Mouse (Mus musculus): ENCODE results near the gene Sh2b1. TPM values are rescaled to one million over a fixed set of nuclear protein-coding genes. Genes with fewer than 3 reads are reported as not detected.
A peak's percentile ranks its signal among the peaks of the same experiment; 100 is the strongest.

Gene Sh2b1
- polyA plus RNA-seq, 1 experiment from 2014 or later: 60.4 TPM

DNA sequence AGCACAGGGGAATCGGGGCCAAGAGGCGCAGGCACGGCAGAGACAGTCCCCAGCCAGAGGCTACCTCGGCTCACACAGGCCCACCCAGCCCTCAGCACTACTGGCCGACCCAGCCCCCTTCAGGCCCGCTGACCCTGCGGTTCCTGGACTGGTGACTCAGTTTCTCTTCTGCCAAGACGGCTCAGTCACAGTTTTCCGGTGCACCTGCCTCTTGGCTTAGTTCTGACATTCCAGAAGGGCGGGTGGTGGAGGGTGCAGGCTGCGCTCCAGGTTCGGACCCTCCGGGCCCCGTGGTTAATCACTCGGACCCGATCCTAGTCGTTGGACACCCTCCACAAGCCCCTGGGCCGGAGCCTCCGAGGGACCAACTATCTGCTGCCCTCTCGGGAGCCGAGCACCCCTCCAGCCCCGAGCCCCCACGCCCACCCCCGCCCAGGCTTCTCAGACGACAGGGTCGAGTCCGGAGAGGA is 703 bp downstream of the Sh2b1 start:
- under 1% methylated on average over 27 of the region's 27 CpGs for WGBS
- H3K4me3 ChIP-seq (replicated peaks): peak overlapping the region; percentile 89
- 0 out of 2 replicates have a peak, but pooled peaks have one; percentile 29 for ATAC-seq (ENCODE audit: insufficient number of reproducible peaks, low FRiP score, low TSS enrichment, low read depth)

DNA sequence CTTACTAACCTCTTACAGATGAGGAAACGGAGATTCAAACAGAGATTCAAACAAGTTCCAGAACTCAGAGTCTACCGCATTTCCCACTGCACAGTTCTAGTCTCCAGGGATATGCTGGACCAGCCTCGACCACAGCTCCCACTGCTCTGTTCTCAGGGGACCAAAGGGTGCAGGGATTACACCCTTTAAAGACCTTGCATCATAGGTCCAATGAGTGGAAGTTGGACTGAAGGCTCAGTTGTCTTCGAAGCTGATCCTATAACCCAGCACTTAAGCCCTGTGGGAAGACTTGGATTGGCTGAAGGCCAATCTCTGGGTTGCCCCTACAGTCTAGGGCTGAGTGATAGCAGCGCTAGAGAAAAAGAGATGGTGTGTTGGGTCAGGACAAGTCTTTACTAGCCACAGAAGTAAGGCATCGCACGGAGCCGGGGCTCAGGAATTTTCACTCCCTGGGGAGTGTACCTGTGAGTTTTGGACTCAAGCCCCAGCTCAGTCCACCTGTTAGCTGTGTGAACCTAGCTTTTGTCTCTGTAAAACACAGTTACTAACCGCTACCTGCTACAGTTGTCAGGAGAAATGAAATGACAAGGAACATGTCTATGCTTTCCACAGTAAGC is 1.6 kb downstream of the Sh2b1 start:
- H3K9me3 ChIP-seq (replicated peaks): no peaks in the 10 kb centered on the region
- H3K4me1 ChIP-seq: peaks cover 28% of the 10 kb centered on the region
- H3K9ac ChIP-seq: no peak overlapping the region; the same call in 1 of the 2 replicates
- ATAC-seq (ENCODE audit: insufficient number of reproducible peaks, low FRiP score, low TSS enrichment, low read depth): no peak
- no peak overlapping the region for H3K27ac ChIP-seq (replicated peaks)
- H3K4me3 ChIP-seq (replicated peaks): peak overlapping the region; percentile 89
- peaks cover 41% of the 10 kb centered on the region for H3K36me3 ChIP-seq
- no peaks in the 10 kb centered on the region for H3K27me3 ChIP-seq
- WGBS: 64% methylated on average over 9 of the region's 9 CpGs
- peak overlapping the region; percentile 71 for H3K4me2 ChIP-seq (replicated peaks)

More for the DNA sequence above, 703 bp downstream of the Sh2b1 start:
- peak overlapping the region; percentile 95 for H3K27ac ChIP-seq (replicated peaks)
- H3K27me3 ChIP-seq: no peaks in the 10 kb centered on the region
- peak overlapping the region; percentile 98 for H3K9ac ChIP-seq
- peak overlapping the region; percentile 71 for H3K4me2 ChIP-seq (replicated peaks)
- H3K36me3 ChIP-seq: peaks cover 32% of the 10 kb centered on the region
- H3K9me3 ChIP-seq (replicated peaks): no peaks in the 10 kb centered on the region
- peaks cover 28% of the 10 kb centered on the region for H3K4me1 ChIP-seq

DNA sequence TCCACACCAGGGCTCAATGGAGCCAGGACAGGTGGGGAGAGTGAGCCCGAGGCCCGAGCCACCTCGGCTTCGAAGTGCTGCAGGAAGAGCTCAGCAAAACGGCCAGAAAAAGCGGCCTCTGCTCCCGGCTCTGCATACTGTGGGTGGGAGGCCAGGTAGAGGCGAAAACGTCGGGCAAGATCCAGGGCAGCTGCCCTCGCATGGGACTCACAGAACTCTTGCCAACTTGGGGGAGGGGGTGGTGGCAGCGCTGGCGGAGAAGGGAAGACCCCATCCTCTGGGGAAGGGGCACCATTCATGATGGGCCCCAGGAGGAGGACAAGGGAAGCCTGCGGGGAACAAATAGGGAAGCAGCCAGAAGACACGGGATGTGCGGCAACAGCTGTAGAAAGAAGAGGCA is 2.5 kb downstream of the Sh2b1 start:
- no peak for ATAC-seq (ENCODE audit: insufficient number of reproducible peaks, low FRiP score, low TSS enrichment, low read depth)
- no peak overlapping the region for H3K4me2 ChIP-seq (replicated peaks)

DNA sequence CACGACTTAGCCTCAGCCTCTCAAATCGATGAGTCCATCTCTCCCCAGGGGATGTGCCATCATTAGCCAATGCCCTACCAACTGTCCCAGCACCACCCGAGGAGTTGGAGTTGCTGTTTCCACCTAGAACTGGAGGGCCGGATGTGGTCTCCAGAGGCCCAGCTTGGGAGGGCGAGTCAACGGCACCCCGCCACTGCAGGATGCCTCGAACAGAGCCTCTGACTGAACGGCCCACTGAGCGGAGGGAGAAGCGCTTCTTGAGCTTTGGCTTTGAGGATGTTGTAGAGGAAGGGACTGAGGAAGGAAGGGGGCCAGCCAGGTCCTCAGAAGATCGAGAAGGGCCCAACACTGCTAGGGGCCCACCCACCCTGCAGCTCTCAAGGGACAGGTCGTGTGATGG is 2.9 kb downstream of the Sh2b1 start:
- H3K9ac ChIP-seq: no peak overlapping the region
- H3K36me3 ChIP-seq: peaks cover 54% of the 10 kb centered on the region
- H3K4me1 ChIP-seq: peaks cover 28% of the 10 kb centered on the region
- no peaks in the 10 kb centered on the region for H3K27me3 ChIP-seq
- H3K4me3 ChIP-seq (replicated peaks): no peak overlapping the region
- no peak overlapping the region for H3K27ac ChIP-seq (replicated peaks)
- 84% methylated on average over 13 of the region's 13 CpGs for WGBS
- no peak for ATAC-seq (ENCODE audit: insufficient number of reproducible peaks, low FRiP score, low TSS enrichment, low read depth)
- H3K9me3 ChIP-seq (replicated peaks): no peaks in the 10 kb centered on the region
- no peak overlapping the region for H3K4me2 ChIP-seq (replicated peaks)

More for the DNA sequence above, 2.5 kb downstream of the Sh2b1 start:
- H3K36me3 ChIP-seq: peaks cover 50% of the 10 kb centered on the region
- no peaks in the 10 kb centered on the region for H3K27me3 ChIP-seq
- no peak overlapping the region for H3K4me3 ChIP-seq (replicated peaks)
- H3K9me3 ChIP-seq (replicated peaks): no peaks in the 10 kb centered on the region
- no peak overlapping the region for H3K9ac ChIP-seq
- peaks cover 28% of the 10 kb centered on the region for H3K4me1 ChIP-seq
- 92% methylated on average over 16 of the region's 16 CpGs for WGBS
- H3K27ac ChIP-seq (replicated peaks): no peak overlapping the region

DNA sequence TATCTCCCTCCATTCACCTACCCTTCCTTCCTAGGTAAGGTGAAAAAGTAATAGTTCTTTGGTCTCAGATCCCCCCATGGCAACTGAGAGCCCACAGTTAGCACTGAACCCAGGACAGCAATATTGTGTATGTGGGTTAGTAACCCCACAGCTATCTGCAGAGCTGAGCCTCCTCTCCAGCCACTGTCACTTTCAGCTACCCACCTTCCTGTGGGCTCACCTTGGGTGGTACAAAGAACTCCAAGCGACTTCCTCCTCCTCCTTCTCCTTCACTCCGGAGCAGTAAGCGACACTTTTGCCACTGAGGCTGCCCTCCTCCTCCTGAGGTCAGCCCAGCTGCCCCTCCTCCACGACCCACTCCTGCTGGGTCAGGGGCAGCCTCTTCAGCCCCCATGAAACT is 3.4 kb downstream of the Sh2b1 start:
- Histone ChIP-seq H3K27me3 (no peaks in the 10 kb centered on the region), H3K4me2 (replicated peaks) (no peak overlapping the region), H3K4me3 (replicated peaks) (no peak overlapping the region), H3K36me3 (peaks cover 59% of the 10 kb centered on the region), H3K9me3 (replicated peaks) (no peaks in the 10 kb centered on the region), H3K4me1 (peaks cover 29% of the 10 kb centered on the region), H3K9ac (no peak overlapping the region), H3K27ac (replicated peaks) (no peak overlapping the region)
- ATAC-seq (ENCODE audit: insufficient number of reproducible peaks, low FRiP score, low TSS enrichment, low read depth): no peak
- 82% methylated on average over 4 of the region's 4 CpGs for WGBS

DNA sequence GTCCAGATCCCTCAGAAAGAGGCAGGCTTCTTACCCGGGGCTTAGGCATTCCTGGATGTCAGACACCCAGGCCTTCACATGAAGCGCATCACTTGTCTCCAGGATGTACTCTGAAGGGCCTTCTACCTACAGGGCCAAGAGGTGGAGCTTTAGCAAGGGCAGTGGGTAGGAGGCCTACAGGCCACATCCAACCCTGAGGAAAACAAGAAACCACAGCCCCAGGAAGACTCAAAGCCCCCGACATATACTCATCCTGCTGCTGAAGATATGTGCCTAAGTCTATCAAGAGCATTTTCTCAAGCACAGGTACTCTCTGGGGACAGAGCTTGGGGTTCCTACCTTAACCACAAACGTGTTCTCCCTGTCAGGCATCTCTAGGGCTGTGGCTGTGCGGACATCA is 3.9 kb downstream of the Sh2b1 start:
- Histone ChIP-seq H3K4me3 (replicated peaks) (no peak overlapping the region), H3K9me3 (replicated peaks) (no peaks in the 10 kb centered on the region), H3K9ac (no peak overlapping the region), H3K4me1 (peaks cover 32% of the 10 kb centered on the region), H3K27me3 (no peaks in the 10 kb centered on the region), H3K4me2 (replicated peaks) (no peak overlapping the region), H3K27ac (replicated peaks) (no peak overlapping the region), H3K36me3 (peaks cover 64% of the 10 kb centered on the region)
- 93% methylated on average over 5 of the region's 5 CpGs for WGBS
- no peak for ATAC-seq (ENCODE audit: insufficient number of reproducible peaks, low FRiP score, low TSS enrichment, low read depth)

DNA sequence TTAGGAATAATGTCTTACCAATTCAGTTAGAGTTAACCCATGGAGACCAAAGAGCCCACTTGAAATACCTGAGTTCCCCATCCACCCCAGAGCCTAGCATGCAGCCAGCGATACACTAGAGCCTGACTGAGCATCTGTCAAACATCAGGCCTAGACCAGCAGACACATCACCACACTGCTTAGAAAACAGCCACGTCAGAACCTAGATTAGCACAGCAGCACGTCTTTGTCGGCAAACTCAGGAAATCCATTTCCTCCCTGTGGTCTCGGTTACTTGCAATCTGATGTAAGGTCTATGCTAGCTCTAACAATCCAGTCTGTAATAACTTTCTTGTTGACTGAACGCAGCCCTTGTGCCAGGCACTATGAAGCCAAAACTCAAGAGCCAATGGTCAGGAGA is 5.1 kb downstream of the Sh2b1 start:
- no peak overlapping the region for H3K27ac ChIP-seq (replicated peaks)
- no peak overlapping the region for H3K4me2 ChIP-seq (replicated peaks)
- H3K4me1 ChIP-seq: peaks cover 34% of the 10 kb centered on the region
- no peak for ATAC-seq (ENCODE audit: insufficient number of reproducible peaks, low FRiP score, low TSS enrichment, low read depth)
- 66% methylated on average over 6 of the region's 6 CpGs for WGBS
- peaks cover 64% of the 10 kb centered on the region for H3K36me3 ChIP-seq
- H3K27me3 ChIP-seq: no peaks in the 10 kb centered on the region
- H3K9me3 ChIP-seq (replicated peaks): no peaks in the 10 kb centered on the region
- no peak overlapping the region for H3K4me3 ChIP-seq (replicated peaks)
- no peak overlapping the region for H3K9ac ChIP-seq

DNA sequence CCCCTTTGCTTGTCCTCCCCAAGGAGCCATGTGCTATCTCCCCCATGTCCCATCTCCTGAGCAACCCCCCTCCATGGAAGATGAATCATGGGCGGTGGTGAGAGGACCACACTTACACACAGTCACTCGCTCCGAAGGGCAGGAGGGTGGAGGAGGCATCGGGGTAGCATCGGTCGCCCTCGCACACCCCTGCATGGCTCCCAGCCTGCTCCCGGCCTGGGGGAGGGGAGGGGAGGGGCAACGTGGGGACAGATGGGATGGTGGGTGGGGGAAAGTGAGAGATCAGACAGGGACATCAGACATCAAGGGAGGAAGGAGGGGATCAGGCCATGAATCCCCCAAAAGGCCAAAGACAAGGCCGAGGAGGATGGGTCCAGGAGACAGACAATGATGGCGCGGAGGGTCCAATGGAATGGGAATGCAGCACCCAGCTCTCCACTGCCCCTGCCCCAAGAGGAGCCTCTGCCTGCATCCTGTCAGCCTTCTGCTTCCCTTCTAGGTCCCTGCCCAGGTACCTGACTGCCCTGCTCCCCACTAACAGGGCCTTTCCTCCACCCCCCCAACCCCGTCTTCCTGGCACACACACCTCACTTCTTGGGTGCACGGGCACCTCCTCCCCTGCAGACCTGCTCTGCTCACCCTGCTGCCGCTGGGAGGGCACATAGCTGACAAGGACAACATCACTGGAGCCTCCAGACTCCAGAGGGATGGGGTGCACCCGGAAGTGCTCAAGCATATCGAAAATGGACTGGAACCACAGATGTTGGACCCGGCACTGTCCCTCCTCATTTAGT is 7.2 kb downstream of the Sh2b1 start:
- Histone ChIP-seq H3K27me3 (no peaks in the 10 kb centered on the region), H3K9ac (no peak overlapping the region), H3K9me3 (replicated peaks) (no peaks in the 10 kb centered on the region), H3K4me1 (peaks cover 26% of the 10 kb centered on the region), H3K4me2 (replicated peaks) (no peak overlapping the region), H3K27ac (replicated peaks) (no peak overlapping the region), H3K36me3 (peaks cover 64% of the 10 kb centered on the region), H3K4me3 (replicated peaks) (no peak overlapping the region)
- WGBS: 88% methylated on average over 18 of the region's 18 CpGs
- ATAC-seq (ENCODE audit: insufficient number of reproducible peaks, low FRiP score, low TSS enrichment, low read depth): no peak

DNA sequence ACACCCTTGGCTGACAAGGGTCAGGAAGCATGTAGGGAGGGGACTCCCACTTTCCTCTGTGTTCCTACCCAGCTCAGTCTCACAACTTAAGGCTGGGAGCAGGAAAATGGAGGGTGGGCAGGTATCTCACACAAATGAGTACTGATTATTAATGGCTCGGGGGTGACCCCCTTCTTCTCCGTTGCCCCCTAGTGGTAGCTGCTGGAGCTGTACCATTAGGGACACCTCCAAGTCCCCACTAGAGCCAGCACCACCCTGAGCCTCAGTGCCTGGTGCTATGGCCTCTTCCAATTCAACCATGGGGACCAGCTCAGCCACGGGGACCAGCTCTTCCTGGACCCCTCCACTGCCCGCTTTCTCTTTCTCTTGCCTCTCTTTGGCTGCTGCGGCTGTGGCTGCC is 8.0 kb downstream of the Sh2b1 start:
- no peak overlapping the region for H3K4me3 ChIP-seq (replicated peaks)
- ATAC-seq (ENCODE audit: insufficient number of reproducible peaks, low FRiP score, low TSS enrichment, low read depth): no peak
- H3K27ac ChIP-seq (replicated peaks): no peak overlapping the region
- H3K9me3 ChIP-seq (replicated peaks): no peaks in the 10 kb centered on the region
- no peaks in the 10 kb centered on the region for H3K27me3 ChIP-seq
- H3K36me3 ChIP-seq: peaks cover 59% of the 10 kb centered on the region
- 65% methylated on average over 5 of the region's 5 CpGs for WGBS
- no peak overlapping the region for H3K9ac ChIP-seq
- peaks cover 19% of the 10 kb centered on the region for H3K4me1 ChIP-seq
- H3K4me2 ChIP-seq (replicated peaks): no peak overlapping the region

DNA sequence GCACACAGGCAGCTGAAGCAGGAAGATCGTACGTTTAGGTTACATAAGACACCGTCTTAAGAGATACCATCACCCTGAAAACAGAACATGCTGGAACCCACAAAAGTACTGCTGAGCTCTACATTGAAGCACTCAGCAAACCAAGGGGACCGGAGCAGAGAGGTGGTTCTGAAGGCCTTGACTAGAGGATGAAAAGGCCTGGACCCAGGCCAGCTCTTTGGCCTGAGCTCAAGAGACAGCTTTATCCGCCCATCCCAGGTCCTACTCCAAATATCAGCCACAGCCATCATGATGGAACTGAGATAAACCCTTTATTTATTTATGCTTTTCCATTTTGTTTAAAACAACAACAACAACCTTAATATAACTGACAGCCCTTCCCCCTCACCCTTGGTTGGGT is 8.5 kb downstream of the Sh2b1 start:
- Histone ChIP-seq H3K9ac (no peak overlapping the region), H3K36me3 (peaks cover 53% of the 10 kb centered on the region), H3K27me3 (no peaks in the 10 kb centered on the region), H3K9me3 (replicated peaks) (no peaks in the 10 kb centered on the region), H3K4me3 (replicated peaks) (no peak overlapping the region), H3K4me2 (replicated peaks) (no peak overlapping the region), H3K4me1 (peaks cover 15% of the 10 kb centered on the region), H3K27ac (replicated peaks) (peak overlapping the region; percentile 52; the same call in 1 of the 2 replicates)
- ATAC-seq (ENCODE audit: insufficient number of reproducible peaks, low FRiP score, low TSS enrichment, low read depth): no peak
- WGBS: 87% methylated on average over 5 of the region's 5 CpGs

DNA sequence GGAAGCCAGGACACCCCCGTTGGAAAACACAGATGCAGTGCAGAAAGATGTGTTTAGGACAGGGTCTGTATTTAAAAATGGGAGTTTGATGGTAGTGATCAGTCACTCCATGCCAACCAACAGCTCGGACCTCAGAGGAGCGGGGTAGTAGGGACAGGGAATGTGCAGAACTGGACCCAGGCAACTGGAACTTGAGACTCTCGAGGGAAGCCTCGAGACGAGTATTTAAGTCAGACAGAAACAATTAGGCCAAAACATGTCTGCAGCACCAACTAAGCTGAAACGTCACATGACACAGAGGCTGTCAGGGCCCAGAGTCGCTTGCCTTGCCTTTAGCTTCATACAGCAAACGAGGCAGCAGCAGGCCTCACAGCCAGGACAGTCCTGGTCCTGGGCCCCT is 9.1 kb downstream of the Sh2b1 start:
- Histone ChIP-seq H3K9ac (no peak overlapping the region), H3K36me3 (peaks cover 47% of the 10 kb centered on the region), H3K27ac (replicated peaks) (peak overlapping the region; percentile 52; the same call in 1 of the 2 replicates)

More for the DNA sequence above, 9.1 kb downstream of the Sh2b1 start:
- WGBS: 53% methylated on average over 9 of the region's 9 CpGs
- Histone ChIP-seq H3K4me1 (peaks cover 15% of the 10 kb centered on the region), H3K27me3 (no peaks in the 10 kb centered on the region), H3K4me3 (replicated peaks) (no peak overlapping the region), H3K4me2 (replicated peaks) (no peak overlapping the region), H3K9me3 (replicated peaks) (no peaks in the 10 kb centered on the region)
- no peak for ATAC-seq (ENCODE audit: insufficient number of reproducible peaks, low FRiP score, low TSS enrichment, low read depth)

Data from embryonic facial prominence, embryonic 15.5 days (tissue).